Mouse (Mus musculus) CD8-positive naive resting alpha-beta T cell, adult 2 months (primary cell): ENCODE data around the gene Vwa1.
"Not testable (repeated sequence)": the region's sequence is repeated elsewhere in the genome, so short reads cannot be mapped to it uniquely, and the experiment has no call there.

Experiments
- DNase-seq, 2 experiments: peaks; one replicate each; pipeline ENCODE4 v3.0.0; 2022; ENCODE audit warnings: low read depth in 2 of 2, low spot score in 2 of 2

Gene Vwa1

GRCm38 (mm10) chr4:155774280-155774754, at the start of gene Vwa1:
TSS of gene Vwa1 (minus strand) at chr4:155774698.
- peak; percentile 58 to 75 for DNase-seq

- no peak for DNase-seq
These were observed 48.9 kb upstream of the Vwa1 start for GRCm38 (mm10) chr4:155823443-155823842.

DNA sequence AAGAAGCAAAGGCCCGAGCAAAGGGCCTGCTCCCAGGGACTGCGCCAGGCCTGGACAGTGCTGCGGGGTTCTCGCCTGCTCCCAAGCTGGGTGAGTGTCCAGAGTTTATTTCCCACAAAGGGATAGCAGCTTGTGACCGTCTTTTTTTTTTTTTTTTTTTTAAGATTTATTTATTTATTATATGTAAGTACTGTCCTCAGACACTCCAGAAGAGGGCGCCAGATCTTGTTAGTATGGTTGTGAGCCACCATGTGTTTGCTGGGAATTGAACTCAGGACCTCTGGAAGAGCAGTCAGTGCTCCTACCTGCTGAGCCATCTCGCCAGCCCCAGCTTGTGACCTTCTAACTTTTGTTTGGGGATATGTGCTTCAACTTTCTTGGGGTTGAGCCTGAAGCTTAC, 46.5 kb upstream of the Vwa1 start:
- peak in 1 of 2 experiments; percentile 29 for DNase-seq

DNA sequence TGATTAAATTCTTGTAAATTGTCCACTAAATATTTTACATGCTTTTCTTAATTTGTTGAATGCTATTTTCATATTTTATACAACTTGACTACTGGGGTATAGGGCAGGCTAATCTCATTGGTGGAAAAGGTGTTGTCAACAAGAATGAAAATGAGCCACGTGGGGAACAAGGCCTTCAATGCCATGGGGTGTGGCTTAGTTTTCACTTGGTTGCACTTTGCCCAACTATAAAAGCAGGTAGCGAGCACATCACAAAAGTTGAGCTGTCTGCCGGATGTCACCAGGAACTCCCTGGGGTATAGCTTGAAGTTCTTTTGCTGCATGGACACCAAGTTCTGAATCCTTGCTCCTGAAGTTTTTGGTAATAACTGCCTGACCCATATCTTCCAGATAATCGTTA, 43.0 kb upstream of the Vwa1 start:
- no peak for DNase-seq

DNA sequence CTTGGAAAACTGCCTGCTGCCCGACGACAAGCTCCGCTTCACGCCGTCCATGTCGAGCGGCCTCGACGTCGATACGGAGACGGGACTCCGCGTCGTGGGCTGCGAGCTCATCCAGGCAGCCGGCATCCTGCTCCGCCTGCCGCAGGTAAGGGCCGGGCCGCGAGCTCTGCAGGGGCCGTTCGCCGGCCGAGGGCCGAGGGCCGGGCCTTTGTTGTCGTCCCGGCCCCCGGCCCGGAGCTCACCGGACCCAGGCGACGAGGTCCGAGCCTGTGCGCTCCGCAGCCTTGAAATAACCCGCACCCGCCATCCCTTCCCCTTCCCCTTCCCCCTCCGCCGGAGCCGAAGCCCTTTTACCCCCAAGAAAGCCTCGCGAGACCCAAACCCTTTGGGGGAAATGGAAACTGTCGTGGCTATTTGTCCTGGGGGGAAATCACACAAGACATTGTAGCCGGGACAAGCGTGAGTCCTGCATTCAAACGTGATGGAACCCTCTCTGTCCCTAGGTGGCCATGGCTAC, 38.2 kb upstream of the Vwa1 start:
- DNase-seq, result peak in 1 of 2 experiments; percentile 20

DNA sequence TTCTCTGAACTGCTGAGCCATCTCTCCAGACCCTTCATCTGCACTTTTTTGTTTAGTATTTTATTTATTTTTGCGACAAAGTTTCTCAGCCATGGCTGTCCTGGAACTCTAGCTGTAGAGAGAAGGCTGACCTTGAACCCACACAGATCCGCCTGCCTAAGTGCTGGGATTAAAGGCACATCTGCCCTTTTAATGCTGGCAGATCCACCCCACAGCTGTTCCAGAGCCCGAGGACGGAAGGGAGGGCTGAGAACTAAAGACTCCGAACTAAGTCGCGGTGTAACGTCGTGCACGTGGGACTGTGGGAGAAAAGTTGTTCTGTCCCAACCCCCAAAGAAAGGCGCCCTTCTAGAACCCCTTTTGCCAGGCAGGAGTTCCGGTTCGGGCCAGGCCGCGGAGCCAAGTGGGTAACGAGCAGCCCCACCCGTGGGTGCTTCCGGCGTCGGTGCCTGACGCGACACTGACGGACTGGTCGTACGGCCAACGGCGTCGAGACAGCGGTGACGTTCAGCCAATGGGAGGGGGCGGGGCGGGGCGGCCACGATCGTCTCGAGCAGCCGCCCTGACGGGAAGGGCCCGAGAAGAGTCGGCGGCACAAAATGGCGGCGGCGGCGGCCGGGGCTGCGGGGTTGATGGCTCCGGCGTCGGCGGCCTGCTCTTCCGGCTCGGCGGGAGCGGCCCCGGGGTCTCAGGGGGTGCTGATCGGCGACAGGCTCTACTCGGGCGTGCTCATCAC, 37.6 kb upstream of the Vwa1 start, which contains the start of gene Ccnl2:
TSS of gene Ccnl2 (plus strand) at position 561 of the 736 bp plus-strand sequence.
- peak; percentile 88 to 90 for DNase-seq

- no peak for DNase-seq
These were observed 33.3 kb upstream of the Vwa1 start for GRCm38 (mm10) chr4:155807841-155808240.

DNA sequence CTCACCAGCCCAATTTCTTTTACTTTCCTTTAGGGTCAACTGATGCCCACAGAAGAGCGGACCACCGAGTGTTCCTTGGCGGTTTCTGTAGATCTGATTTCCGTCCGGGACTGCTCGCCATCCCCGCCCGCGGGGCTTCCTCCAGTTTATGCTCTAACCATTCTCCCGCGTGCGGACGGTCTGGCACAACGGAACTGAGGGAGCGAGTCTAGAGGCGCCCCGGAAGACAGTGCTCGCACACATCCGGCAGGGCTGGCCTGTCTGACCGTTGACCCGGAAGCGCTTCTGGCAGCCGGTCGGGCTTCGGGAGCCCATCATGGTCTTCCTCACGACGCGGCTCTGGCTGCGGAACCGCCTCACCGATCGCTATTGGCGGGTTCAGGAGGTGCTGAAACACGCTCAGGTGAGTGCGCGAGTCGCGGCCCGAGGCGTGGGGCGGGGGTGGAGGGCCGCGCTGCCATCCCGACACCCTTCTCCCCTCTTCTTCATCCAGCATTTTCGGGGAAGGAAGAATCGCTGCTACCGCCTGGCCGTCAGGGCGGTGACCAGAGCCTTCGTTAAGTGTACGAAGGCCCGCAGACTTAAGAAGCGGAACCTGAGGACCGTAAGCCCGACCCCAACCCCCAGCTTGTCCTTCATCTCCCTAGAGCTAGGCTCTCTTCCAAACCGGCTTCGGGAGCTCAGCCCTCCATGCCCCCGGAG, 29.0 kb upstream of the Vwa1 start:
- peak; percentile 95 for DNase-seq

DNA sequence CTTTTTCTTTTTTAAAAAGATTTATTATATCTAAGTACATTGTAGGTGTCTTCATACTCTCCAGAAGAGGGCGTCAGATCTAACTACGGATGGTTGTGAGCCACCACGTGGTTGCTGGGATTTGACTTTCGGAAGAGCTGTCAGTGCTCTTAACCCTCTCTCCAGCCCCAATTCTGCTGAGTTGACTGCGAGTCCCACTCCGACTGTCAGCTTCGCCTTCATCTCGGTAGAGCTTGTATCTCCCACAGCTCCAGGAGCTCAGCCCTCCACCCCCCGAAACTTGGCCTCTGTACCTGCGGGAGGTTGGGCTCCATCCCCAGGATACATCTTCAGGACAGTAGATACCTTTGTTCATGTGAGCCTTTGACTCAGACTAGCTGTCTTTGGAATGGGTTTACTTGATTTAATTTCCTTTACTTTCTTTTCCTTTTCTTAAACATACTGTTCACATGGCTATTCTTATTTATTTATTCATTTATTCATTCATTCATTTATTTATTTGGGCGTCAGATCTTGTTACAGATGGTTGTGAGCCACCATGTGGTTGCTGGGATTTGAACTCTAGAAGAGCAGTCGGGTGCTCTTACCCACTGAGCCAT, 28.3 kb upstream of the Vwa1 start, which contains the start of gene Mrpl20:
TSS of gene Mrpl20 (plus strand) at position 138 of the 599 bp plus-strand sequence.
- peak in 1 of 2 experiments; percentile 28 for DNase-seq

GRCm38 (mm10) chr4:155802075-155802474, 27.6 kb upstream of the Vwa1 start:
- DNase-seq, result no peak

GRCm38 (mm10) chr4:155793730-155794129, 19.2 kb upstream of the Vwa1 start:
- DNase-seq, result no peak

DNA sequence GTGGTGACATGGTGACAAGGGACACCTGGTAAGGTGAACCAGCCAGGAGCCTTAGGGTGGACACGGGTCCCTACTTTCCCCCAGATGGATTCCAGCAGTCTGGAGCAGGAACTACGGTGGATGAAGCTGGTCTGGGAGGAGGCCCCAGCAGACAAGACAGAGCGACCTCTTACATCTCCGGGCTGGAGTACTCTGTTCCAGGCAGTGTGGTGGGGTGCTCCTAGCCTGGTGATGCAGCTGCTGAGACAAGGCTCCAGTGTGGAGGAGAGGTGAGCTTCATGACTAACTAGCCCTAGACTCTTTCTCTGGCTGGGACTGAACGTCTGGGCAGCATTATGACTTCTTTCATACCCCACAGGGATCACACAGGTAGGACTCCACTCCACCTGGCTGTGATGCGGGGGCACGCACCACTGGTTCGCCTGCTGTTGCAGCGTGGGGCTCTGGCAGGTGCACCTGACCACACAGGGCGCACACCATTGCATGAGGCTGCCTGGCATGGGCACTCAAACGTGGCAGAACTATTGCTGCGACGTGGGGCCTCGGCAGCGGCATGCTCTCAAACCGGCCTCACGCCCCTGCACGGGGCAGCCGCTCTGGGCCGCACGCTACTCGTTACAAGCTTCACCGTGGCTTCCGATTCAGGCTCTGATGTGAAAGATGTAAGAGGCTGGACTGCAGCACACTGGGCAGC, 16.9 kb upstream of the Vwa1 start:
- no peak for DNase-seq

- DNase-seq, result no peak
These were observed 16.2 kb upstream of the Vwa1 start for GRCm38 (mm10) chr4:155790650-155791161.

GRCm38 (mm10) chr4:155790021-155790489, 15.6 kb upstream of the Vwa1 start, which contains the start of gene Ankrd65:
TSS of gene Ankrd65 (plus strand) at chr4:155790439.
- no peak for DNase-seq

DNA sequence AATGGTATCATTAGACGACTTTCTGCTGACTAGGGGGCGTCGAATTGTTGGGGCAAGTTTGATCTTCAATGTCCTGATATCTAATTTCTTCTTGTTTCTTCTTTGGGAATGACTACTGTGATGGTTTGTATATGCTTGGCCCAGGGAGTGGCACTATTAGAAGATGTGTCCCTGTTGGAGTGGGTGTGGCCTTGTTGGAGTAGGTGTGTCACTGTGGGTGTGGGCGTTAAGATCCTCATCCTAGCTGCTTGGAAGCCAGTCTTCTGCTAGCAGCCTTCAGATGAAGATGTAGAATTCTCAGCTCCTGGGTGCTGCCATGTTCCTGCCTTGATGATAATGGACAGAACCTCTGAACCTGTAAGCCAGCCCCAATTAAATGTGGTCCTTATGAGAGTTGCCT, 14.3 kb upstream of the Vwa1 start:
- not testable (repeated sequence) for DNase-seq

DNA sequence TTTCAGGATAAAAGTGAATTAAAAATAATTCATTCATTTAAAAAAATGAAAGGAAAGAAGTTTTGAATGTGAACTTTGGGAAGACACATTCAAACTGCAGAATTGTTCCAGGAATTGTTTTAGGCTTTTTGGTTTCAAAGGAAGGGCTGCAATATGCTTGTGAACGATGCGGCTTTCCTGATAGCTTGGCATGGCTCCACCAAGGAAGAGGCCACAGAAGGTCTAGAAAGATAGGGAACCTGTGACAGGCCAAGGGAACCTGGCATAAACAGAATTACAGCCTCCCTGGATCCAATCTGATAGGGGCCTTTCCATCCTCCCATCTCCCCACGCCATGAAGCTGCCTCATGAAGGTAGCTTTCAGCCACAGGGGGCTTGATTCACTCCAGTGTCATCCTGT, 13.8 kb upstream of the Vwa1 start:
- no peak for DNase-seq

DNA sequence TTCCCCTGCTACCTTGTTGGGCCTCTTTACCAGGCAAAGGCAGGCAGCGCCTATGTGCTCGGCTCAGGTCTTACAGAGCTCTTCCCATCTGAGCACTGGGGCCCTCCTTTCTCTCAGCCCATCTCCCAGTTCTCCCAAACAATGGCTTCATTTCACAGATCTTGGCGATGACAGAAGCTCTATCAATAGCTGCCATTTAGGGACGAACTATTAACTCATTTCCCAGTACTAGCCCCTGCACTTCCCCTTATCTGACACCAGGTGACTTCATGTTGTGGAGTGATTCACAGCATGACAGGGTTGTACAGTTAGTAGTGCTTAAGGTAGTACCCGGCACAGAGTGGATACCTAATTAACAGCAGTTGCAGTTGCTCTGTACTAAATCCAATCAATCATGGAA, 11.3 kb upstream of the Vwa1 start, which contains the start of gene Tmem88b:
TSS of gene Tmem88b (minus strand) at position 56 of the 400 bp plus-strand sequence.
- no peak for DNase-seq

- DNase-seq, result no peak
These were observed 10.7 kb upstream of the Vwa1 start for GRCm38 (mm10) chr4:155785246-155785645.

DNA sequence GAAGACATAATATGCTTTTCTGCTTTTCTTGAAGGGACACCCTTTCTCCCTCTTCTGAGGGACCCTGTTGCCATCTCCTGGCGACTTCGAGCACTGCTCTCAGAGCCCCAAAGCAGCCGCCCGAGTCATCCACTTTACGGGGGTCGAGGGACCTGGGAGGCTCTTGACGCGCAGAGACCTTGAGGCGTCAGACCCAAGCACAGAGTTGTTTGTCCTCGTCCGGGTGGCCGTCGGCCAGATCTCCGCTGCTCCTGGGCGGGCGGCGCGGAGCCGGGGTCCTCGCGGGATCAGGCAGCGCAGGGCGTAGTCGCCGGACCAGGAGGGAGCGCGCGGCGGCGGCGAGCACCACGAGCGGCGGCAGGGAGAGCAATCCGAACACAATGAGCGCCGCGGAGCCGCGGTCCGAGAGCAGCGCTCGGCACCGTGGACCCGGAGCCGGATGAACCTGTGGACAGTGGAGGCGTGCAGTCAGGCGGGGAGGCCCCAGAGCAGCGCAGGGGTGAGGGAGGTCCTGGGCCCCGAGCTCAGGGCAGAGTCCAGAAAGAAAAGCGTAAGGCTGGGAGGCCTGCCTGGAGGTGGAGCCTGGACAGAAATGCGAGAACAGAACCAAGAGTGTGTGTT, 9.7 kb upstream of the Vwa1 start:
- DNase-seq, result peak; percentile 50 to 66

GRCm38 (mm10) chr4:155783486-155784080, 9.1 kb upstream of the Vwa1 start:
- no peak for DNase-seq
